Mouse (Mus musculus) E14TG2a.4 (cell line): ENCODE measurements around the gene Eftud2.

Experiments
- CTCF ChIP-seq: conservative IDR thresholded peaks from 2 replicates; pipeline ENCODE4 v1.5.1; 2014; ENCODE audit warnings: low read length
- NANOG ChIP-seq: IDR thresholded peaks from 2 replicates; pipeline ENCODE4 v1.6.1; 2014; ENCODE audit warnings: borderline replicate concordance, low read length, mixed read lengths
- POU5F1 ChIP-seq: IDR thresholded peaks from 2 replicates; pipeline ENCODE4 v1.6.1; 2014; ENCODE audit warnings: low read length, borderline replicate concordance

DNA sequence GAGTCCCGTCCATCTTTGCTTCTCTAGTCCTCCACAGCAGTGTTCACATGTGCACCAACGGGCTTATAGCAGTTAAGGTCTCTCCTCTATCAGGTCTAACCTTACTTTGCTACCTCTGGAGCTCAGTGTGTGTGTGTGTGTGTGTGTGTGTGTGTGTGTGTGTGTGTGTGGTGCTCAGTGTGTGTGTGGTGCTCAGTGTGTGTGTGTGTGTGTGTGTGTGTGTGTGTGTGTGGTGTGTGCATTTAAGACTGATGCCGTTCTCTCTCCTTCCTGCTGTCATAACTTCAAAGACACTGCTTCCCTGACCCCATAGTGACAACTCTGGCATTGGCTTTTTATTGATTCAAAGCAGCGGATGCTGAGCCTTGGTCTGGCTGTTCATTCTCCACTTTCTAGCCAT lies 45.2 kb downstream of the Eftud2 start, which contains the start of gene Higd1b:
- no peak for TF ChIP-seq CTCF
- TF ChIP-seq NANOG: no peak
- no peak for TF ChIP-seq POU5F1
